Mouse (Mus musculus): ENCODE results near the gene Fat1.

GRCm38 (mm10) chr8:45013852-45014251 lies 78.6 kb downstream of the Fat1 start:
- TF ChIP-seq GATA1 (IDR thresholded peaks at IDR 0.05; ENCODE audit: low read length) (no peak), TAL1 (IDR thresholded peaks at IDR 0.05; ENCODE audit: low read length) (no peak)

All from erythroblast, embryonic 14.5 days (primary cell).